Mouse (Mus musculus) cerebellum, adult 2 months (tissue): ENCODE measurements around the gene Meis2.

Experiments
- CTCF ChIP-seq: fragments of 200-500 bp; IDR thresholded peaks from 2 replicates; pipeline ENCODE4 v1.5.1; 2011; ENCODE audit warnings: low read depth, mild to moderate bottlenecking, control low read depth, low read length, moderate library complexity, borderline replicate concordance; ENCODE audit not compliant: insufficient read depth
- POLR2A ChIP-seq: fragments of 200-500 bp; IDR thresholded peaks from 2 replicates; pipeline ENCODE4 v1.6.1; 2011; ENCODE audit warnings: low read length, control low read depth, borderline replicate concordance; ENCODE audit not compliant: insufficient read depth

DNA sequence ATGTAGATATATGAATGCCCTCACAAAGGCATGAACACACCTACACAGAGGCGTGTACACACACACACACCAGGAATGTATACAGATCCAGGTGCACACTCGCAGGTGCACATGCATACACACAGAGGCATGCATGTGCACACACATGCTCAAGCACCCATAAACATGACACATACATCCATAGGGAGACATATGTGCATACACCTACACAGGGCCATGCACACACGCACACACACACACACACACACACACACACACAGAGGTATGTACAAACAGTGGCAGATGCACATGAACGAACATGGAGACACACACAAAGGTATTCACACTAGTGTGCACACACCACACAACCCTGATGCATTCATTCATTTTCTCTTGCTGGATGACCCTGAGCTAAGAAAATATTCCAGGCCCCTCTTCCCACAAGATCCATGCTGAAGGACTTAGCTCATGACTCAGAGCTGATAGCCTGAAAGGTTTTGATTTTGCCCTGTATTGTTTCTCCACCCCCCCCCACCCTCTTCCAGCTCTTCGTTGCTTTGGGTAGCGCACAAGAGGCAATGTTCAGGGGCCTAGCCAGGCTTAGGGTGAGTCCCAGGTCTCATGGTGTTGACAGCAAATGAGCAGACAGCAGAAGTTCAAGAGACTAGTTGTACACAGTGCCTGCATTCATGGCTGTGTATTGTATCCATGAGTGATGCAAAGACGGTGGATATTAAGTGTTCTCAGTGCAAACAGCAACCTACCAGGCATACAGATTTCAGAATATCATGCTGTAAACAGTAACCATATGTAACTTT lies 116.8 kb downstream of the Meis2 start:
- no peak for TF ChIP-seq CTCF
- TF ChIP-seq POLR2A, result no peak
